In the genomic region with DNA sequence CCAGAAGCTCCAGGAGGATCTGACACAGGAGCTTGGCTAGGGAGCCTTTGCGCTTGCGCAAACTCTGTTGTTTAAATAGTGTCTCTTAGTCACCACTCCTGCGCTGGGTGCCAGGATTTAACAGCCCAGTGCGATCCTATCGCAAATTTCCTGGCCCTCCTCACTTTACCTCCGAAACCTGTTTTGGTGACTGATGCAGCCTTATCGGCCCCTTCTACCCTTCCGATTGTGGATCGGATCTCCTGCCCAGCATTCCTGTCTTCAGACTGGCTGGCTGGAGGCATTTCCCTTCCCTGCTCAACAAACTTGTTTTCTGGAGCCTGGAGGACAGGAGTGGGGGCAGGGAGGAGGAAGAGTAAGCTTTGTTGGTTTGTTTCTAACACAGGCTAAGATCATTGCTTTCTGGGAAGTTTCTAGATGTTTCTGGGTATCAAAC, we compare ENCODE assay signal across 10 mouse cellular contexts. TPM values are rescaled to one million over a fixed set of nuclear protein-coding genes. Genes with fewer than 3 reads are reported as not detected.
DNase-seq lines count a peak whose midpoint lies in the region; ATAC-seq and TF ChIP-seq lines count a peak whose summit lies in the region.
"Had no signal": no experiment of that assay in that cellular context is flagged by ENCODE, and none has a peak within 500 bp of the region (broad histone marks: within the 10 kb centered on the region; RNA-seq: fewer than 3 reads in every experiment).

No protein-coding gene starts in this region.

- no peak for TF ChIP-seq POLR2A in kidney, adult 2 months (IDR thresholded peaks at IDR 0.05; ENCODE audit: low read depth, low read length)

- no peak for TF ChIP-seq CTCF in kidney, adult 2 months (conservative IDR thresholded peaks at IDR 0.05; ENCODE audit: insufficient read depth, insufficient read length, low read depth, low read length)
- TF ChIP-seq CTCF in lung, postnatal 0 days (IDR thresholded peaks at IDR 0.05) = no peak

- H3K9ac ChIP-seq in lung, postnatal 0 days (replicated peaks; ENCODE audit: low read depth) = 0 out of 2 replicates have a peak overlapping the region, but pooled peaks have one; percentile 8
- no peak overlapping the region for H3K9ac ChIP-seq in forebrain, embryonic 16.5 days (replicated peaks; ENCODE audit: low read depth, low read length)
- H3K9ac ChIP-seq: neural tube, embryonic 12.5 days had no signal

- no peaks in the 10 kb centered on the region for H3K9me3 ChIP-seq in lung, postnatal 0 days (ENCODE audit: low read length)
- H3K9me3 ChIP-seq in forebrain, embryonic 16.5 days (ENCODE audit: control insufficient read depth, low read length) = no peaks in the 10 kb centered on the region
- H3K9me3 ChIP-seq: neural tube, embryonic 12.5 days had no signal

- H3K4me2 ChIP-seq in lung, postnatal 0 days (replicated peaks; ENCODE audit: low read depth, low read length) = peak overlapping the region; percentile 39
- H3K4me2 ChIP-seq in forebrain, embryonic 16.5 days (ENCODE audit: low read length) = no peak overlapping the region
- H3K4me2 ChIP-seq: neural tube, embryonic 12.5 days had no signal

- peak; percentile 62 for DNase-seq in NIH3T3 (ENCODE audit: low read depth)
- peak; percentile 27 for DNase-seq in gastrocnemius, postnatal 25 days
- peak; percentile 30 for DNase-seq in kidney, adult 2 months
- peak; percentile 87 for DNase-seq in lung, postnatal 0 days (ENCODE audit: low spot score)
- no peak for DNase-seq in left cerebral cortex, adult 8-10 months (ENCODE audit: low spot score in 2 of 2)
- DNase-seq in layer of hippocampus, postnatal 10 days (ENCODE audit: low spot score in 2 of 2) = no peak

- peak; percentile 85 for ATAC-seq in lung, postnatal 0 days
- ATAC-seq in forebrain, embryonic 16.5 days = no peak
- ATAC-seq in CD4-positive, CD25-positive, alpha-beta regulatory T cell, adult 4 months = no peak
- ATAC-seq: Patski had no signal

- H3K4me3 ChIP-seq in kidney, adult 2 months (ENCODE audit: insufficient read depth, low read depth, low read length) = no peak overlapping the region
- peak overlapping the region; percentile 10; the same call in 1 of the 2 replicates for H3K4me3 ChIP-seq in lung, postnatal 0 days (ENCODE audit: low read depth, low read length)
- no peak overlapping the region for H3K4me3 ChIP-seq in forebrain, embryonic 16.5 days (replicated peaks; ENCODE audit: low read length)
- H3K4me3 ChIP-seq: neural tube, embryonic 12.5 days had no signal

- H3K4me1 ChIP-seq in kidney, adult 2 months (ENCODE audit: control insufficient read depth, insufficient read depth, low read length) = no peaks in the 10 kb centered on the region
- peaks cover 3% of the 10 kb centered on the region; the same call in 1 of the 2 replicates for H3K4me1 ChIP-seq in lung, postnatal 0 days (ENCODE audit: insufficient read depth, low read depth, low read length)
- H3K4me1 ChIP-seq in forebrain, embryonic 16.5 days (replicated peaks; ENCODE audit: control insufficient read depth, insufficient read depth, low read length) = no peaks in the 10 kb centered on the region
- H3K4me1 ChIP-seq: neural tube, embryonic 12.5 days had no signal

- peak; percentile 58; the same call in 1 of the 2 replicates for TF ChIP-seq EP300 in lung, postnatal 0 days (IDR thresholded peaks at IDR 0.05)

- 58% methylated on average over 9 of the region's 9 CpGs for WGBS in kidney, adult 2 months
- 21% methylated on average over 9 of the region's 9 CpGs for WGBS in lung, postnatal 0 days
- 81% methylated on average over 9 of the region's 9 CpGs for WGBS in forebrain, embryonic 16.5 days

- H3K27me3 ChIP-seq in kidney, adult 2 months (replicated peaks; ENCODE audit: control insufficient read depth, insufficient read depth, low read length) = no peaks in the 10 kb centered on the region
- H3K27me3 ChIP-seq in lung, postnatal 0 days (replicated peaks; ENCODE audit: insufficient read depth, low read length) = no peaks in the 10 kb centered on the region
- no peaks in the 10 kb centered on the region for H3K27me3 ChIP-seq in forebrain, embryonic 16.5 days (replicated peaks; ENCODE audit: control insufficient read depth, insufficient read depth, low read length)
- H3K27me3 ChIP-seq: neural tube, embryonic 12.5 days; Patski had no signal

- no peak overlapping the region for H3K27ac ChIP-seq in kidney, adult 2 months (ENCODE audit: insufficient read depth, low read depth, low read length)
- peak overlapping the region; percentile 65; the same call in 1 of the 2 replicates for H3K27ac ChIP-seq in lung, postnatal 0 days (ENCODE audit: low read length)
- no peak overlapping the region for H3K27ac ChIP-seq in forebrain, embryonic 16.5 days (ENCODE audit: low read length)
- H3K27ac ChIP-seq: neural tube, embryonic 12.5 days had no signal

- no peaks in the 10 kb centered on the region for H3K36me3 ChIP-seq in kidney, adult 2 months (ENCODE audit: control insufficient read depth, insufficient read depth, low read length)
- H3K36me3 ChIP-seq in lung, postnatal 0 days (ENCODE audit: insufficient read depth, low read length) = no peaks in the 10 kb centered on the region
- H3K36me3 ChIP-seq in forebrain, embryonic 16.5 days (ENCODE audit: control insufficient read depth, insufficient read depth) = no peaks in the 10 kb centered on the region
- H3K36me3 ChIP-seq: neural tube, embryonic 12.5 days had no signal

RNA-seq across cellular contexts. Expression of a gene that starts 56.0 kb away (rescaled TPM):
- under 1 TPM; 0.46 TPM for total RNA-seq in gastrocnemius, postnatal 25 days (2021)
- polyA plus RNA-seq in kidney, adult 2 months (2012; rRNA removed) = 0.31 and 0.57 TPM in 2 replicates
- 5.2 and 8.2 TPM in 2 replicates for polyA plus RNA-seq in lung, postnatal 0 days (2015; fragmentation: Nextera tagmentation; extraction: Ambion mirVana)
- 1 to 10 TPM in 2 of 4 experiments, under 1 TPM in 2; 0.74 to 3.1 (median 1.2) TPM for total RNA-seq in left cerebral cortex, adult 8-10 months (2022)
- polyA plus RNA-seq in forebrain, embryonic 16.5 days (2015; fragmentation: Nextera tagmentation; extraction: Ambion mirVana) = 14.0 and 16.3 TPM in 2 replicates
- 1 to 10 TPM; 1.4 to 3.0 TPM for total RNA-seq in layer of hippocampus, postnatal 10 days (2021)
- 10 to 100 TPM in 1 of 2 experiments, 1 to 10 TPM in 1; 6.0 to 11.7 TPM for polyA plus RNA-seq in CD4-positive, CD25-positive, alpha-beta regulatory T cell, adult 4 months (2017; shearing (Covaris generic))

Comparison
In these comparisons a context has a peak if more than half of its experiments do, and no peak if none do; other contexts are left out.
1. DNase-seq: peak in NIH3T3 (single experiment), gastrocnemius, postnatal 25 days (single experiment), kidney, adult 2 months (single experiment) and lung, postnatal 0 days (single experiment); none in left cerebral cortex, adult 8-10 months (0 of 2) and layer of hippocampus, postnatal 10 days (0 of 2).